Mouse (Mus musculus): ENCODE results near the gene Lzts2. TPM values are rescaled to one million over a fixed set of nuclear protein-coding genes. Genes with fewer than 3 reads are reported as not detected.

Lzts2 gene
- total RNA-seq, 2 experiments from 2014 or later: 60.9 to 77.8 TPM

- intact Hi-C loops (cut with DNase I): no loop called here
- DNase-seq: peak; percentile 65 to 71
These were observed 33.9 kb downstream of the Lzts2 start for GRCm38 (mm10) chr19:45047935-45048643.

GRCm38 (mm10) chr19:45048644-45049365 lies 34.6 kb downstream of the Lzts2 start:
- DNase-seq: no peak
- intact Hi-C loops (cut with DNase I): no loop called here

GRCm38 (mm10) chr19:45049523-45049922 lies 35.3 kb downstream of the Lzts2 start:
- intact Hi-C loops (cut with DNase I): no loop called here
- DNase-seq: no peak

GRCm38 (mm10) chr19:45053451-45053850 lies 39.2 kb downstream of the Lzts2 start:
- intact Hi-C loops (cut with DNase I): no loop called here
- DNase-seq: no peak

GRCm38 (mm10) chr19:45054892-45055690 lies 40.9 kb downstream of the Lzts2 start:
- intact Hi-C loops (cut with DNase I): no loop called here
- DNase-seq: no peak

- intact Hi-C loops (cut with DNase I): loop anchor here (2.0 kb wide), 1 partner anchor 24 kb away; no protein-coding TSS in a partner anchor
- DNase-seq: peak; percentile 50 to 53
These were observed 42.1 kb downstream of the Lzts2 start for GRCm38 (mm10) chr19:45056364-45056763.

- intact Hi-C loops (cut with DNase I): loop anchor here (2.0 kb wide), 1 partner anchor 24 kb away; no protein-coding TSS in a partner anchor
- DNase-seq: peak in 1 of 2 experiments; percentile 28
These were observed 42.9 kb downstream of the Lzts2 start for GRCm38 (mm10) chr19:45056908-45057698.

GRCm38 (mm10) chr19:45057724-45058112 lies 43.5 kb downstream of the Lzts2 start:
- no peak for DNase-seq
- intact Hi-C loops (cut with DNase I): loop anchor here (2.0 kb wide), 1 partner anchor 23 kb away; no protein-coding TSS in a partner anchor

GRCm38 (mm10) chr19:45058113-45058839 lies 44.1 kb downstream of the Lzts2 start:
- intact Hi-C loops (cut with DNase I): no loop called here
- DNase-seq: peak; percentile 98

- intact Hi-C loops (cut with DNase I): no loop called here
- DNase-seq: no peak
These were observed 44.6 kb downstream of the Lzts2 start for GRCm38 (mm10) chr19:45058841-45059240.

- intact Hi-C loops (cut with DNase I): no loop called here
- DNase-seq: no peak
These were observed 49.5 kb downstream of the Lzts2 start for GRCm38 (mm10) chr19:45063565-45064292.

- intact Hi-C loops (cut with DNase I): no loop called here
- no peak for DNase-seq
These were observed 51.0 kb downstream of the Lzts2 start for GRCm38 (mm10) chr19:45065226-45065625.

- intact Hi-C loops (cut with DNase I): no loop called here
- no peak for DNase-seq
These were observed 53.0 kb downstream of the Lzts2 start for GRCm38 (mm10) chr19:45067170-45067569.

GRCm38 (mm10) chr19:45067758-45068510 lies 53.7 kb downstream of the Lzts2 start:
- DNase-seq: no peak
- intact Hi-C loops (cut with DNase I): no loop called here

GRCm38 (mm10) chr19:45073871-45074542 lies 59.8 kb downstream of the Lzts2 start:
- DNase-seq: peak; percentile 87 to 92
- intact Hi-C loops (cut with DNase I): no loop called here

- intact Hi-C loops (cut with DNase I): no loop called here
- DNase-seq: peak; percentile 96 to 97
These were observed 60.5 kb downstream of the Lzts2 start, which contains the start of gene Kazald1 for GRCm38 (mm10) chr19:45074580-45075322. Gene Kazald1 (plus strand): TSS chr19:45075241.

Measured in heart, postnatal 10 days (tissue).